Mouse (Mus musculus): ENCODE data around the gene Fbxl18. TPM values are rescaled to one million over a fixed set of nuclear protein-coding genes. Genes with fewer than 3 reads are reported as not detected.

Gene Fbxl18
- 53.2 and 57.4 TPM in 2 replicates for polyA plus RNA-seq (2012; rRNA removed)

GRCm38 (mm10) chr5:142894918-142895613, at the start of gene Fbxl18:
Gene Fbxl18, minus strand, starts transcription at chr5:142895421.

GRCm38 (mm10) chr5:142906532-142907047, 11.4 kb upstream of the Fbxl18 start, which contains the start of gene Actb:
Gene Actb, minus strand, starts transcription at chr5:142906754.

GRCm38 (mm10) chr5:142817524-142818434, 77.4 kb downstream of the Fbxl18 start, which contains the start of gene Tnrc18:
Gene Tnrc18, minus strand, starts transcription at chr5:142817662.

Other genes starting within 250 kb of the Fbxl18 start
- gene Slc29a4, start 202.9 kb downstream of the Fbxl18 start, polyA plus RNA-seq (2012; rRNA removed): 4.6 and 5.4 TPM in 2 replicates
- 124 and 197 TPM in 2 replicates for gene Tnrc18, start 77.8 kb downstream of the Fbxl18 start, polyA plus RNA-seq (2012; rRNA removed)
- gene Actb, start 11.3 kb upstream of the Fbxl18 start, polyA plus RNA-seq (2012; rRNA removed): 8,087 and 8,282 TPM in 2 replicates
- gene Fscn1, start 64.9 kb upstream of the Fbxl18 start, polyA plus RNA-seq (2012; rRNA removed): 357 and 373 TPM in 2 replicates
- 36.6 and 44.6 TPM in 2 replicates for gene Rnf216, start 217.6 kb upstream of the Fbxl18 start, polyA plus RNA-seq (2012; rRNA removed)

Measured in ovary, adult 2 months (tissue).